Mouse (Mus musculus): ENCODE results near the gene Loxl4. TPM values are rescaled to one million over a fixed set of nuclear protein-coding genes. Genes with fewer than 3 reads are reported as not detected.

Loxl4 gene
- polyA plus RNA-seq, 2 experiments from 2014 or later = 0.17 TPM

DNA sequence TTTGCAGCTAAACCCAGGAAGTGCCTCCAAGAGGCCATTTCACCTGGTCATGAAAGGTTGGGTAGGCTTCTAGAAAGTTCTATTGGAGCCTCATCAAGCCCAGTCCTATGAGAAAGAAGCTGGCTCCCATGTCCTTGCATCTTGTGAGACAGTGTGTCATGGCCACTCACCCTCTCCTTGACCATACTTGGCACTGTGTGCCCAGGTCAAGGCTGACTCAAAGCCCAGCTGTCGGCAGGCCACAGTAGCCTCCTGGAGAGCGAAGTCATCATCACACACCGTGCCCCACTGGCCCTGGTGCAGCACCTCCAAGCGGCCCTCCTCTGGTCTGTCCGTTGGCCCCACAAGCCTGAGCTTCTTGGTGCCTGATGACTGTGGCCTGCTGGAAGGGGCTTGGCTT, 4.5 kb downstream of the Loxl4 start:
- ATAC-seq = no peak

DNA sequence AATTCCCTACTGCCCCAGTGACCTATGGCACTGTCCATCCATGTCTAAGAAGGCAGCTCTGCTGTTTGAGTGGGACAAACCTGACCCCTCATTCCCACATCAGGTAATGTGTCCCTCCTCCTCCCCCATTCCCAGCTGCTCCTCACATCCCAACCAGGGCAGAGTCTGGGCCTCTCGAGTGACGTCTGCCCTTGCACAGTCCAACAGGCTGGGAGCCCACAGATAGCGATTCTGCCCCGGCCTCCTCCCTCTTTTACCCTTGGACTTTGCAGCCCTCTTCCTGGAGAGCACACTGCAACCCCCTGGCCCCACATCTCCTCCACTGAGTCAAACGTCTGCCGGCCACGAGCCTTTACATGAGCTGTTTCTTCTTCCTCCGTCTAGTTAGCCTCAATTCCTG, 10.0 kb downstream of the Loxl4 start:
- ATAC-seq = no peak

DNA sequence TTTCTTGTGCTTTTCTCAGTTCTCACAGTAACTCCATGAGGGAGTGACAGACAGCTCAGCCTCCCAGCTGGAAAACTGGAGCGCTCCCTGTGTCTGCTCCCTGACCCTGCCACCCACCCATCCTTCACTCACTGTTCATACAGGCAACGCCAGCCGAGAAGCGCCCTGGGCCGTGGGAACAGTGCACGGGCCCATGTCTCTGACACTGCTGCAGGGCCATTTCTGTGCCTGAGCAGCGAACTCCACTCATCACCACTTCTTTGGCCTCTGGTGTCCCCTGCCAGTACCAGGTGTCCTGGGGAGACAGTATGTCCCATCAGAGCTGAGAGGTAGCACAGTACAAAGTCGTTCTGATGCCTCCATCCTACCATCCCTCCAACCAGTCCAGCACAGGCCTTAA, 10.6 kb downstream of the Loxl4 start:
- no peak for ATAC-seq

DNA sequence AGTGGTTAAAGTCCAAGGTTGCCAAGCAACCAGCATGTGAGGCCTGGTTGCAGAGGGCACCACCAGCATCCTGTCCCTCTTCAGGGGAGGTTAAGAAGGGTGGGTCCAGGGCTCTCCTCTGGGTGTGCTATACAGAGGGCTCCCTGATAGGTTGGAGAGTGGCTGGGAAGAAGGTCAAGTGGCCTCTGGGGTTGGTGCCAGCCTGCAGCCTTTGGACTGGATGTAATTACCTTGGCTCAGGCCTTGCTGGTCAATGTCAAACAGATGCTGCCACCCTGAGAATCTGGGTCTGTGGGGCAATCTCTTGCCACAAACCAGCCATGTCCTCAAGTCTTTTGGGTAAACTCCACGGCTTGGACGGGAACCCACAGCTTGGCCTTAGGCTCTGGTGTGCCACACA, 11.2 kb downstream of the Loxl4 start:
- ATAC-seq = no peak

DNA sequence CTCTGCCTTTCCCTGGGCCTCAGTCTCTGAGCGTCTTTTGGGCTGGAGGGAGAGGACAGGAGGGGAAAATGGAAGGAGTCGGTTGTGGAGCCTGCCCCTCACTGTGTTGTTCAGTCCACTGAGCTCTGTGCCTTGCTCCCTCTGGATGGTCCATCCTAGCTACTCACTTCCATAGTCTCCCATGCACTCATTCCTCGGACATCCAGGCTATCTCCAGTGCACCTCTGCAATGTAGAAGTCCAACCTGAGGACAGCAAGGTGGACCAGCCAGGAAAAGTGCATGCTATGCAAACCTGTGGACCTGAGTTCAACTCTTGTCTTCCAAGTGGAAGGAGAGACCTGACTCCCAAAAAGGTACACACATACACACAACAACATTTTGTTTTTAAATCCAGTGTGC, 12.0 kb downstream of the Loxl4 start:
- ATAC-seq = no peak

DNA sequence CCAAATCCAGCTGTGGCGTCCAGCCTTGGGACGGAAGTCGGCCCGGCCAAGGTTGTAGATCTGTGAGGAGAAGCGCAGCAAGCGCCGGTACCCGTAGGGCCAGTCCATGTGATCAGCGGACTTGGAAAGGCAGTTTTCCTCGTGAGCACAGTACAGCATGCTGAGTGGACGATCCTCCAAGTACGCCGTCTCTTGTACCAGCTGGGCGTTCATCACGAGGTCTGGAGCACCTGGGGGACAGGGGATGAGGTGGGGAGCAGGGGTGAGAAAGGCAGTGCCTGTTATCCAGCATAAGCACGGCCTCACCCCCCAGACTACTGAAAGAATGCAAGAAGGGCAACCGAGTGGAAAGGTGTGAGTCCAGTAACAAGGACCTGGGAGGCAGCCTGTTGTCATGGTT, 12.7 kb downstream of the Loxl4 start:
- no peak for ATAC-seq

GRCm38 (mm10) chr19:42597896-42598295, 14.7 kb downstream of the Loxl4 start:
- no peak for ATAC-seq

GRCm38 (mm10) chr19:42597286-42597685, 15.3 kb downstream of the Loxl4 start:
- ATAC-seq = no peak

GRCm38 (mm10) chr19:42595066-42595465, 17.5 kb downstream of the Loxl4 start:
- ATAC-seq = no peak

DNA sequence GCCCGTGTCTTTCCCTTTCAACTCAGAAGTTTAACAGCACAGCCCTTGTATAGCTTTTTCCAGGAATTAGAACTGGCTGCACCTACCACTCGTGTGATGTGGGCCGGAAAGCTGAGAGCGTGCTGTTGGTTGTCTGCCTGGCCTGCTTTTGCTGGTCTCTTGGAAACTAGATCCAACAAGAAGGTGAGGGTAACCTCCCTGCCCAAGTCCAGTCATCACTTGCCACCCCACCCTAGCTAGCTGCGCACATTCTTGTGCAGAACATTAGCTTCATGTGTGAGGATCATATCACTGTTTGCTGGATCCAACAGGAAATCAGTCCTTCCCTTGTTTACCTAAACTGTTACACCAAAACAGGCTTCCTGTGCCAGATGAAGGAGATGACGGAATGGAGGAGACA, 19.2 kb downstream of the Loxl4 start:
- ATAC-seq = no peak

DNA sequence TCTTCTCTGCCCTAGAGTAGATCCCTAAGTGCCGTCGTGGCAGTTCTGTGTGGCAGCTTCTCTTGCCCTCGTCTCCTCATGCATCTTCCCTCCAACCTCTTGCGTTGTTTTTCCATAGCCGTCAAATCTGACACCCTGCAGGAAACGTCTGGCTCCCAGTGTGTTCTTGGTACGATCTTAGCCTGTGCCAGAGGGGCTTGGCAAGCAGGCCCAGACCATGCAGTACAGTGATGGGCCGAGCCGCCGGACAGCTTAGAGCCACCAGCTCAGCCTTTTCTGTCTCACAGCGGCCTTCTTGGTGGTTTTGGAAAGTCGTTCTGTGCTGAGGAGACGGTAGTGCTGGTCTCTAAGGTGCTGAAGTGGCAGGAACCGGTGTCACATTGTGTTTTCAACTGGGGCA, 21.1 kb downstream of the Loxl4 start:
- ATAC-seq = no peak

- no peak for ATAC-seq
Observed at GRCm38 (mm10) chr19:42589246-42589645, 23.4 kb downstream of the Loxl4 start.

DNA sequence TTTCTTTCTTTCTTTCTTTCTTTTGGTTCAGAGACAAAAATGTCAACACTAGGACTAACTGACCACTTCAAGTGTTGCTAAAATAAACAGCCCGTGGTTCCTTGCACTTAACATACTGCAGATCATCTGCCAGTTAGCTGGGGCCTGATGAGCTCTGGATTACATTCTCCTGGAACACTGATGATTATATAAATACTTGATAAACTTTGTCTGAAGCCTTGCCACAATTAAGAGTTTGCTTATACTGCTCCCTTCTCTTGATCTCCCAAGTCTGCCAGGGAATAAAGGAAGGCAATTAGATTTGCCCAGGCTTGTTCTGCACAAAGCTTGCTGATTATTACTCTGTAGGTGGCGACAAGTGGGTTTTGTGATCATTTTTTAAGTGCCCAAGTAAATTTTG, 24.9 kb downstream of the Loxl4 start:
- no peak for ATAC-seq

GRCm38 (mm10) chr19:42584188-42584587, 28.4 kb downstream of the Loxl4 start:
- ATAC-seq = no peak

GRCm38 (mm10) chr19:42583677-42584076, 28.9 kb downstream of the Loxl4 start:
- no peak for ATAC-seq

GRCm38 (mm10) chr19:42582811-42583370, 29.7 kb downstream of the Loxl4 start:
- no peak for ATAC-seq

GRCm38 (mm10) chr19:42580701-42581100, 31.9 kb downstream of the Loxl4 start:
- ATAC-seq = no peak

DNA sequence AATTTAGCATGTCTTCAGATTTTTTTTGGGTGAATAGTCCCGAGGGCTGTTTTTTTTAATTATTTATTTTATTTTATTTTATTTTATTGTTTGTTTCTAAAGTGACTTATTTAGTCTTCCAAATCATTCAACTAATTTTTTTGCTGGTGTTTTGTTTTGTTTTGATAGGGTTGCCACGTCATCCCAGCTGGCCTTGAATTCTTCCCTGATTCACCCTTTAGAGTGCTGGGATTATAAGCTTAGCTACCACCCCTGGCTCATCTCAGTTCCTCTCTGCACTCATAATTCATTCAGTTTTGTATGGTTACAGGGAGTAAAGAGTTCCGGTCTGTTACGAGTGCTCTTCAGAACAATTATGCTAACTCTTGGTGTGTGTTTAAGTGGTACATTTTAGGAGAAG, 34.0 kb downstream of the Loxl4 start:
- no peak for ATAC-seq

GRCm38 (mm10) chr19:42576856-42577255, 35.8 kb downstream of the Loxl4 start:
- no peak for ATAC-seq

GRCm38 (mm10) chr19:42575317-42575716, 37.3 kb downstream of the Loxl4 start:
- no peak for ATAC-seq

DNA sequence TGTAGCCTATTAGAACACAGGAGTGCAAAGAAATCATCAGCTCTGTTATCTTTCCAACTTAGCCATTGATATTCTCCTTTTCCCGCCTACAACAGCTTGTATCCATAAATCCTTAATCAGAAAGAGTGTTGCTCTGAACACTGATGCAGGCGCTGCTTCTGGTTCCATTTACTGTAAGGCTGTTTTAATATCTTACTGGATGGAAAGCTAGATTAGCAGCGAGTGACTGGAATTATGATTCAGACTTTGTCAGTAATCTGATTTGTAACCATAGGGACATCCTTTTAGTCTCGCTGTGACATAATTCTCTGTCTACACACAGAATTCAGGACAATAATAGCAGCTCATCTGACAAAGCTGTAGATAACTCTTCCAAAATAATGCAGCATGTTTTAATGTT, 41.3 kb downstream of the Loxl4 start:
- no peak for ATAC-seq

- ATAC-seq = no peak
Observed at GRCm38 (mm10) chr19:42569076-42569475, 43.5 kb downstream of the Loxl4 start.

DNA sequence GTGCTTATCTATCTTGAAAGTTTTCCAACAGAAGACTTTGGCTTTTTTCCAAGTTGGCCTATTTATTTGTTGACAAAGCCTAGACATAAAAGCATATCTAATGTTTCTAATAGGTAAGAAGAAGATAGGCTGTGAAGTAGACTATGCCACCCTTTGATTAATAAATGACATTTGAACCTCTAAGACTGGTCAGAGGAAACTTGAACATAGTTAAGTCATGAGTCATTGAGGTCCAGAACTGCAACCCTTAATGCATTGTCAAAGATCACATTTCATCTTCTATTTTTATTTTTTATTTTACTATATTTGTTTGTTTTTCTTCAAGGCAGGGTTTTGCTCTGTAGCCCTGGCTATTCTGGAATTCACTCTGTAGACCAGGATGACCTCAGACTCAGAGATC, 45.6 kb downstream of the Loxl4 start:
- no peak for ATAC-seq

DNA sequence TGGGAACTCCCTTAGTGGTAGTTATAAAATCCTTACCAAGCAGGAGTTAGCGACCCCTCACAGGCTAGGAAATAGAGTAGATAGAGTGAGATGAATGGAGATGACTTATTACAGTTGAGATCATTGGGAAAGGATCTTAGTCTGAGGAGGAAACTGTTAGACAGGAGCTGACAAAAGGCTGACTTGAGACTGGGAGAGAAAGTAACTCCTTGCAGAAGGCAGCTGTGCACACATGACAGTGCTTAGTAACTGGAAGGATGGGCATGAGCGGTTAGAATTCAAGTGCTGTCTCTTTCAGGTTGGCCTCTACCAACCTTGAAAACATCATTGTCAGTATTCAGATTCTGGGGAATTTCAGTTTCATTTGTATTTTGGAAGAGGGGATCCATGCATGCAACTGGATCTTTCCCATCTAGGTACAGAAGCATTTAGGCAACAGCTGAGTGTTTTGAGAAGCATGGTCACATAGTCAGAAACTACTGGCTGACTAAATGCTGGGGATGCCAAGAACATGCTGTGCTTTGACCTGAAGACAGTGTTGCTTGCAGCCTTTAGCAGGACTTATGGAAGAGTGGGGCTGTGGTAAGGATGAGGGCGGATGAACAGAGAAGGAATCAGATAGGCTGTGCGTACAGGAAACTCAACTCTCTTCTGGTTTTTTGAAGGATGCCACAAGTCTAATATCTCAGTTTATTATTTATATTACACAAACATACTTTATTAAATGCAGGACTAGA, 46.2 kb downstream of the Loxl4 start:
- ATAC-seq = no peak

GRCm38 (mm10) chr19:42563726-42564270, 48.8 kb downstream of the Loxl4 start:
- no peak for ATAC-seq
